Mouse (Mus musculus) lung, postnatal 0 days (tissue): ENCODE results near the gene Lmtk2. TPM values are rescaled to one million over a fixed set of nuclear protein-coding genes. Genes with fewer than 3 reads are reported as not detected.

ENCODE experiments used
- ATAC-seq: fragments of 200-750 bp; cut with Nextera tagmentation; 2 replicates; pipeline ENCODE4 v1.8.0; 2017; ENCODE audit warnings: moderate library complexity
- DNase-seq: peaks from one replicate; pipeline ENCODE4 v3.0.0-alpha.2; 2016; ENCODE audit warnings: low spot score
- H3K27ac ChIP-seq: fragments of 300-500 bp; sonication (generic); 2 replicates; pipeline ENCODE4 v1.5.1; 2014; ENCODE audit warnings: antibody characterized with exemption, mild to moderate bottlenecking, low read length, mixed read lengths
- H3K27me3 ChIP-seq: fragments of 300-500 bp; sonication (generic); replicated peaks from 2 replicates; pipeline ENCODE4 v1.6.1; 2014; ENCODE audit warnings: low read length, mixed read lengths; ENCODE audit not compliant: insufficient read depth
- H3K36me3 ChIP-seq: fragments of 300-500 bp; sonication (generic); 2 replicates; pipeline ENCODE4 v1.6.1; 2014; ENCODE audit warnings: low read length, mixed read lengths; ENCODE audit not compliant: insufficient read depth
- H3K4me1 ChIP-seq: fragments of 300-500 bp; sonication (generic); 2 replicates; pipeline ENCODE4 v1.6.1; 2014; ENCODE audit warnings: antibody characterized with exemption, low read depth, low read length, mixed read lengths; ENCODE audit not compliant: insufficient read depth
- H3K4me2 ChIP-seq: fragments of 300-500 bp; sonication (generic); replicated peaks from 2 replicates; pipeline ENCODE4 v1.6.1; 2014; ENCODE audit warnings: low read depth, mild to moderate bottlenecking, low read length, moderate library complexity, mixed read lengths
- H3K4me3 ChIP-seq: fragments of 300-500 bp; sonication (generic); 2 replicates; pipeline ENCODE4 v1.5.1; 2014; ENCODE audit warnings: low read depth, low read length
- H3K9ac ChIP-seq: fragments of 300-500 bp; sonication (generic); replicated peaks from 2 replicates; pipeline ENCODE4 v1.6.1; 2014; ENCODE audit warnings: low read depth, mild to moderate bottlenecking
- H3K9me3 ChIP-seq: fragments of 300-500 bp; sonication (generic); 2 replicates; pipeline ENCODE4 v1.6.1; 2016; ENCODE audit warnings: low read length, mixed read lengths
- CTCF ChIP-seq: IDR thresholded peaks from 2 replicates; pipeline ENCODE4 v1.5.1; 2016; ENCODE audit warnings: antibody characterized with exemption, mild to moderate bottlenecking
- EP300 ChIP-seq: IDR thresholded peaks from 2 replicates; pipeline ENCODE4 v1.6.1; 2016; ENCODE audit warnings: antibody characterized with exemption, mild to moderate bottlenecking, control low read depth
- WGBS: fragments of 180-500 bp; shearing (Covaris S2); extraction: QIAGEN DNeasy Blood & Tissue Kit; methylation state at CpG from one replicate; pipeline ENCODE4 v1.1.7; 2014; 5-methylcytosine and 5-hydroxymethylcytosine counted together
- polyA plus RNA-seq: library from polyadenylated mRNA; unstranded; fragments of >200 nt; fragmentation: Nextera tagmentation; extraction: Ambion mirVana; gene quantifications from 2 replicates; pipeline ENCODE4 v1.2.1, GENCODE M21; 2015

Gene Lmtk2
- polyA plus RNA-seq, 1 experiment from 2014 or later, result 4.5 TPM

DNA sequence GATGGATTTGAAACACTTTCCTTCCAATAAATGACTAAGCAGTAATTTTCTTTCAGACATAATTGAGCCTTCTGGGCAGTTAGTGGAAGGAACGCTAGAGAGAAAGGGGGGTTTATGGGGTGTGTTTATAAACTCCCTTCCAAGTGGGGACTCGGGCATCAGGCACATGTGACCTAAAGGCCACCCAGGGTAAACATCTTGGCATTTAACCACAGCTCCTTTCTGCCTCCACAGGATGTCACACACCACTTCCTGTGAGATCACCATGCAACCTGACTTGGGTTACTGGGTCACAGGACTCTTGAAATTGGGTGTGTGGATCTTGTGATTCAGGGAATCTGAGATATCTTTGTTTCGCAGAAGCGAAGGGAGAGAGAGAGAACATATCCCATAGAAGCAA lies 121.1 kb downstream of the Lmtk2 start:
- 0 out of 2 replicates have a peak overlapping the region, but pooled peaks have one; percentile 70 for H3K4me3 ChIP-seq
- H3K4me1 ChIP-seq, result peaks cover 16% of the 10 kb centered on the region
- 42% methylated on average over 4 of the region's 4 CpGs for WGBS
- no peak overlapping the region for H3K4me2 ChIP-seq
- no peaks in the 10 kb centered on the region for H3K27me3 ChIP-seq
- TF ChIP-seq EP300, result peak; percentile 47
- TF ChIP-seq CTCF, result no peak
- DNase-seq (peak; percentile 71), ATAC-seq (peak; percentile 5; the same call in 1 of the 2 replicates)
- peak overlapping the region; percentile 39 for H3K27ac ChIP-seq
- H3K9me3 ChIP-seq, result no peaks in the 10 kb centered on the region
- H3K9ac ChIP-seq, result no peak overlapping the region
- 0 out of 2 replicates have a peak, but pooled peaks cover 1% of the 10 kb centered on the region for H3K36me3 ChIP-seq

GRCm38 (mm10) chr5:144222811-144223502 lies 122.7 kb downstream of the Lmtk2 start:
- Histone ChIP-seq H3K27ac (peak overlapping the region; percentile 91), H3K36me3 (no peaks in the 10 kb centered on the region), H3K9me3 (no peaks in the 10 kb centered on the region), H3K4me3 (peak overlapping the region; percentile 70), H3K9ac (peak overlapping the region; percentile 58), H3K4me1 (peaks cover 16% of the 10 kb centered on the region), H3K4me2 (peak overlapping the region; percentile 75), H3K27me3 (no peaks in the 10 kb centered on the region)
- TF ChIP-seq EP300, result peak; percentile 72
- no peak for TF ChIP-seq CTCF
- ATAC-seq, result peak; percentile 55
- 2% methylated on average over 25 of the region's 25 CpGs for WGBS
- DNase-seq, result peak; percentile 78

DNA sequence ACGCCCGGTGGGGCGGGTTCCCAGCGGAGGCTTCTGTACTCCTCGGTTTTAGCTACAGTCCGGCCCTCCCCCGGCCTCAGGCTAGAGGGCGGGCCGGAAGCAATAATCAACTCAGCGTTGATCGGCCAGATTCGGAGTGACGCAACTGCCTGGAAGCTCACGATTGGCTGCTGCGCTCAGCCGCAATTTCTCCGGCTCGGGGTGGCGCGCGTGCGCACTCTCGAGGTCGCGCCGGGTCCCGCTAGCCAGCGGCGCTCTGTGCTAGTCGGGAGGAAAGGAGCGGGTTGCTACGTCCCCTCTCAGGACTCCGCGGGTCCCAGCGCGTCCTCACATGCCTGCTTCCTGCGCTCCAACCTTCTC lies 123.2 kb downstream of the Lmtk2 start, which contains the start of gene Tecpr1:
Gene Tecpr1, minus strand, starts transcription at position 113 of the 360 bp plus-strand sequence.
- WGBS, result 2% methylated on average over 35 of the region's 37 CpGs
- peak within 1 kb of the TSS; percentile 70 for H3K4me3 ChIP-seq

DNA sequence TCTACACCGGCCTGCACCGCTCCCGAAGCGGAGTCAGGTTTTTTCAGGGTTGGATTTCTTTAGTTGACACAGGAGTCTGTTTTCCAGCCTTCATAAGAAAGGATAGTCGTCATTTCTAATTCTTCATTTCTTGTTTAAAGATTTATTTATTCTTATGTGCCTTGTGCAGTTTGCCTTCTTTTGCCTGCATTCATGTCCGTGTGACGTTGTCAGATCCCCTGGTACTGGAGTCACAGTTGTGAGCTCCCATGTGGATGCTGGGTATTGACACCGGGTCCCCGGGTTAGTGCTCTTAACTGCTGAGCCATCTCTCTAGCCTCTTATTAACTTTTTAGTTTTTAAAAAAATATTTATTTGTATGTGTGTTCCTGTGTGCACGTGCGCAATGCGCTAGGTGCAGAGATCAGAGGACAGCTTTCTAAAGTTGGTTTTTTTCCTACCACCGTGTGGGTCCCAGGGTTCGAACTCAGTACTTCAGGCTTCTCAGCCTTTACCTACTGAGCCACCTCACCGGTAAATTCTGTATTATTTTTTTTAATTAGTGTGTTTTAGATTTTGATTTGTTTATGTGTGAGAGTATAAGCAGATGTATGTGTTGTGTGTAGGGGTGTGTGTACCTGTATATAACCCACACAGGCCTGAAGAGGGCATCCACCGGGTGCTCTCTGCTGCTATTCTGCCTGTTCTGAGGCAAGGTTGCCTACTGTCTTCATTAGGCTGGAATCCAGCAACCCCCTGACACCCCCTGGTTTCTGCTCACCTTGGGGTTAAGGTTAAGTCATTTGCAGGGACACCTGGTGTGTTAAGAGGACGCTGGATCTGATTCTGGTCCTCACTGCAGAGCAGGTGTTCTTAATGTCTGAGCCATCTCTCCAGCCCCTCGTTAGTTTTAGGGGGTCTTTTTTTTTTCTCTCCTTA lies 123.9 kb downstream of the Lmtk2 start:
- Histone ChIP-seq H3K9me3 (no peaks in the 10 kb centered on the region), H3K9ac (peak overlapping the region; percentile 58), H3K4me1 (peaks cover 16% of the 10 kb centered on the region; the same call in 1 of the 2 replicates), H3K4me3 (peak overlapping the region; percentile 70), H3K27ac (peak overlapping the region; percentile 91), H3K27me3 (no peaks in the 10 kb centered on the region), H3K4me2 (peak overlapping the region; percentile 75), H3K36me3 (no peaks in the 10 kb centered on the region)
- 24% methylated on average over 18 of the region's 18 CpGs for WGBS
- ATAC-seq (no peak; the same call in 1 of the 2 replicates), DNase-seq (no peak)
- no peak for TF ChIP-seq CTCF
- no peak for TF ChIP-seq EP300

More for the DNA sequence above, 123.2 kb downstream of the Lmtk2 start, which contains the start of gene Tecpr1:
- Histone ChIP-seq H3K27ac (peak within 1 kb of the TSS; percentile 91), H3K9ac (peak within 1 kb of the TSS; percentile 58), H3K9me3 (no peaks in the 10 kb centered on the region), H3K4me1 (peaks cover 16% of the 10 kb centered on the region), H3K27me3 (no peaks in the 10 kb centered on the region), H3K36me3 (no peaks in the 10 kb centered on the region), H3K4me2 (peak within 1 kb of the TSS; percentile 75)
- DNase-seq (peak; percentile 99), ATAC-seq (peak; percentile 97)
- TF ChIP-seq EP300 (0 out of 2 replicates have a peak, but pooled peaks have one; percentile 11), CTCF (peak; percentile 39; the same call in 1 of the 2 replicates)

- no peak for TF ChIP-seq CTCF
- no peak for TF ChIP-seq EP300
- Histone ChIP-seq H3K4me3 (no peak overlapping the region), H3K36me3 (no peaks in the 10 kb centered on the region), H3K9ac (no peak overlapping the region), H3K4me1 (peaks cover 12% of the 10 kb centered on the region; the same call in 1 of the 2 replicates), H3K27ac (no peak overlapping the region), H3K4me2 (no peak overlapping the region), H3K9me3 (no peaks in the 10 kb centered on the region), H3K27me3 (no peaks in the 10 kb centered on the region)
- ATAC-seq (no peak), DNase-seq (no peak)
- WGBS, result 31% methylated on average over 11 of the region's 11 CpGs
Observed at GRCm38 (mm10) chr5:144226220-144226619, 126.0 kb downstream of the Lmtk2 start.

DNA sequence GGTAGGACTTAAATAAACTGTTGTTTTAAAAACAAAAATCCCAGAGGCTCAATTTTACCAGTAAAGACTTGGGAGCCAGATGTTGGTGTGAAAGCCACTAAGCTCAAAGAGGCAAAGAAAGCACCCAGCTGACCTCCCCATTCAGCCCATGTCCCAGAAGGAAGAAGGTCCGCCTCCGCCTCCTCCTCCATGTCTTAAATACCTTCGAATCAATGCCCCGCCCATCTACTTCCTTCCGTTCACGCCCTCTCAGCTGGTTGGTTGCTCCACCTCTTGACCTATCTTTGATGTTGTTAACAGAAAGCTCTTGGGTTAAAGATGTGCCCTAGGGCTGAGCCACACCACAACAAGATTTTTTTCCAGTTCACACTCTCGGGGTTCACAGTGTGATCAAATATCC lies 130.0 kb downstream of the Lmtk2 start:
- ATAC-seq (no peak), DNase-seq (no peak)
- H3K4me3 ChIP-seq, result no peak overlapping the region
- no peak overlapping the region for H3K9ac ChIP-seq
- no peaks in the 10 kb centered on the region for H3K36me3 ChIP-seq
- H3K27ac ChIP-seq, result no peak overlapping the region
- TF ChIP-seq CTCF, result no peak
- TF ChIP-seq EP300, result no peak
- no peak overlapping the region for H3K4me2 ChIP-seq
- 81% methylated on average over 7 of the region's 7 CpGs for WGBS
- no peaks in the 10 kb centered on the region for H3K27me3 ChIP-seq
- H3K4me1 ChIP-seq, result no peaks in the 10 kb centered on the region
- no peaks in the 10 kb centered on the region for H3K9me3 ChIP-seq
